Mouse (Mus musculus) embryonic facial prominence, embryonic 13.5 days (tissue): ENCODE results near the gene E130114P18Rik. TPM values are rescaled to one million over a fixed set of nuclear protein-coding genes. Genes with fewer than 3 reads are reported as not detected.
A peak's percentile ranks its signal among the peaks of the same experiment; 100 is the strongest.

Source experiments
- ATAC-seq: fragments of 200-750 bp; cut with Nextera tagmentation; 2 replicates; pipeline ENCODE4 v1.8.0; 2017; ENCODE audit warnings: low read depth; ENCODE audit not compliant: insufficient number of reproducible peaks, insufficient read depth, low FRiP score, low TSS enrichment
- H3K27ac ChIP-seq: fragments of 300-500 bp; sonication (generic); 2 replicates; pipeline ENCODE4 v1.5.1; 2015; ENCODE audit warnings: moderate library complexity, mild to moderate bottlenecking, inconsistent platforms
- H3K27me3 ChIP-seq: fragments of 300-500 bp; sonication (generic); 2 replicates; pipeline ENCODE4 v1.6.1; 2015; ENCODE audit warnings: mild to moderate bottlenecking, inconsistent platforms
- H3K36me3 ChIP-seq: fragments of 300-500 bp; sonication (generic); 2 replicates; pipeline ENCODE4 v1.6.1; 2015; ENCODE audit warnings: mild to moderate bottlenecking, inconsistent platforms
- H3K4me1 ChIP-seq: fragments of 300-500 bp; sonication (generic); 2 replicates; pipeline ENCODE4 v1.6.1; 2015; ENCODE audit warnings: inconsistent platforms
- H3K4me2 ChIP-seq: fragments of 300-500 bp; sonication (generic); 2 replicates; pipeline ENCODE4 v1.6.1; 2015; ENCODE audit warnings: moderate library complexity, mild to moderate bottlenecking, inconsistent platforms
- H3K4me3 ChIP-seq: fragments of 300-500 bp; sonication (generic); 2 replicates; pipeline ENCODE4 v1.5.1; 2015; ENCODE audit warnings: mild to moderate bottlenecking, inconsistent platforms
- H3K9ac ChIP-seq: fragments of 300-500 bp; sonication (generic); 2 replicates; pipeline ENCODE4 v1.6.1; 2015; ENCODE audit warnings: mild to moderate bottlenecking, inconsistent platforms
- H3K9me3 ChIP-seq: fragments of 300-500 bp; sonication (generic); 2 replicates; pipeline ENCODE4 v1.6.1; 2016; ENCODE audit warnings: inconsistent platforms
- WGBS: fragments of 180-500 bp; shearing (Covaris S2); methylation state at CpG from one replicate; pipeline ENCODE4 v1.1.7; 2015; ENCODE audit warnings: mixed read lengths; 5-methylcytosine and 5-hydroxymethylcytosine counted together
- polyA plus RNA-seq: library from polyadenylated mRNA; unstranded; fragments of >200 nt; fragmentation: Nextera tagmentation; extraction: Ambion mirVana; gene quantifications from 2 replicates; pipeline ENCODE4 v1.2.1, GENCODE M21; 2015

The E130114P18Rik gene
- polyA plus RNA-seq, 1 experiment from 2014 or later = 5.0 TPM

DNA sequence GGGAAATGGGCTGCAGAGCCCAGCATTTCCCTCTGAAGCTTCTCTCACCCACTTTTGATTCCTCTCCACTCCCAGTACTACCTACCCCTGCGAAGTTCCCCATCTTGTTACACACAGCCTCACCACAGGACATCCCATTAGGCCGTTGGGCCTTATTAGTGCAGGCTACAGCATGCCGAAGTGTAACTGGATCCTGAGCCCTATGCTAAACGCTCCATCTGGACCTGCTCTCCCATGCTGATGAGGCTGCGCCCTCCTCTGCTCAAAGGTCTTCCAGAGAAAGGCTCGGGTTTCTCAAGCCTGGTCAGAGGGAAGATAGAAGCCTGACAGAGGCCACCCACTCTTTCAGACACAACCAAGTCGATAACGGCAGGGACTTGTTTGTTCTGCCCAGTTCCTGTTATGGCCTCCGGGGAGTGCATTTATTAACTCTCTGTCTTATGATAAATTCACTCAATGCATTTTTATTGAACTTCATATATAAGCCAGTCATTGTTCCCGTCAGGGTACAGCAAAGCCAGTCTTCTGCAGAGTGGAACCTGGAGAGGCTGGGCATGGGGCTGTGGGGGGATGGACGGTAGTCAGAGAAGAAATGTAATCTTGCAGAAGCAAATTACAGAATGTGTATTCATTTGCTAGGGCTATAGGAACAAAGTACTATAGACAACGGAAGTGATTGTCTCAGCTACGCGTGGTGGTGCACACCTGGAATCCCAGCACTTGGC, 148.8 kb downstream of the E130114P18Rik start:
- WGBS = 16% methylated on average over 14 of the region's 14 CpGs
- H3K4me2 ChIP-seq = peak overlapping the region; percentile 24
- peak; percentile 81 for ATAC-seq
- H3K9ac ChIP-seq = peak overlapping the region; percentile 32; the same call in 1 of the 2 replicates
- no peak overlapping the region for H3K4me3 ChIP-seq
- H3K9me3 ChIP-seq = no peaks in the 10 kb centered on the region
- no peaks in the 10 kb centered on the region for H3K36me3 ChIP-seq
- peaks cover 16% of the 10 kb centered on the region; the same call in 1 of the 2 replicates for H3K27me3 ChIP-seq
- H3K27ac ChIP-seq = peak overlapping the region; percentile 60; the same call in 1 of the 2 replicates
- peaks cover 40% of the 10 kb centered on the region for H3K4me1 ChIP-seq

DNA sequence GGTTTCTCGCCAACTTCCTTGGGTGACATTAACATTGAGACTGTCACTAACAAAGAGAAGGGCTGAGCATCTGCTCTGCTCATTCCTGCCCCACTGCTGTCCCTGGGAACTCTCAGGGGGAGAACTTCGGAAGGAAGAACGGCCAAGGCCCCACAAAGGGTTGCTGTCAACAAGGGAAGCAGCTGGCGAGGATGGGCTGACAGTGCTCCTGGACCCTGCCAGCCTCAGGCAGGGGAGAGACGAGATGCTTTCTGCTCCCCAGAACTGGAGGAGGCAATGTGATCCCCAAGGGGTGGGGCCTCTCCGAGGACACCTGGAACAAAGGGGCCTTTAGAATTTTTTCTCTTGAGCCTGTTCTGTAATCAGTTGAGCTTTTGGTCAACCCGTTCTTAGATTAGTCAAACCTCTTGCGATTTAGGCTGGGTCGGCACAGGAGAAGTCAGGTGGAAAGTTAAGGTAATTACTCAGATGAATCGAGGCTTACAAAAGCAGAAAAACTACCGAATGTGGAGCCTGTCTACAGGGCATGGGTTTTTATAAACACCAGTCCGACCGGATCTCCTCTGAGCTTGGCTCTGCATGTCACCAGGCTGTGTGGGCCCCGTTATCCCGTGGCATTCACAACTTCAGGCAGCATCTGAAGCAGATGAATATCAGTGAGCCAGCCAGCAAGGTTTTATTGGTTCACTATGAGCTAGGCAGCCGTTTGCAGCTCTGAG, 151.7 kb downstream of the E130114P18Rik start:
- WGBS = 11% methylated on average over 16 of the region's 16 CpGs
- Histone ChIP-seq H3K4me2 (peak overlapping the region; percentile 11), H3K27ac (peak overlapping the region; percentile 48; the same call in 1 of the 2 replicates), H3K27me3 (peaks cover 16% of the 10 kb centered on the region; the same call in 1 of the 2 replicates), H3K4me3 (no peak overlapping the region), H3K36me3 (no peaks in the 10 kb centered on the region), H3K4me1 (peaks cover 40% of the 10 kb centered on the region), H3K9me3 (no peaks in the 10 kb centered on the region), H3K9ac (no peak overlapping the region)
- no peak for ATAC-seq

DNA sequence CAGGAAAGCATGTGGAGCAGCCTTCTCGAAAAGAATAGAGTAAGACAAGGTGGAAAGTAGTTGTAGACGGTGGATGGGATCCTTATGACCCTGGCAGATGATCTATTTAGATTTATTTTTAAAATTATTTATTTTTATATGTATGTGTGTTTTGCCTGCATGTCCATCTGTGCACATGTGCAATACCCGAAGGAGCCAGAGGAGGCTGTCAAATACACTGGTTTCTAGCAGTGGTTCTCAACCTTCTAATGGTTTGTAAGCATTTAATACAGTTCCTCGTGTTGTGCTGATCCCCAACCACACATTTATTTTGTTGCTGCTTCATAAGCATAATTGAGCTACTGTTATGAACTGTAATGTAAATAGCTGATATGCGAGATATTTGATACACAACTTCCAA, 154.7 kb downstream of the E130114P18Rik start:
- Histone ChIP-seq H3K27ac (no peak overlapping the region), H3K27me3 (peaks cover 12% of the 10 kb centered on the region; the same call in 1 of the 2 replicates), H3K9ac (no peak overlapping the region), H3K9me3 (no peaks in the 10 kb centered on the region), H3K4me2 (no peak overlapping the region), H3K4me1 (peaks cover 31% of the 10 kb centered on the region), H3K36me3 (no peaks in the 10 kb centered on the region), H3K4me3 (no peak overlapping the region)
- 79% methylated on average over 5 of the region's 5 CpGs for WGBS
- no peak for ATAC-seq

DNA sequence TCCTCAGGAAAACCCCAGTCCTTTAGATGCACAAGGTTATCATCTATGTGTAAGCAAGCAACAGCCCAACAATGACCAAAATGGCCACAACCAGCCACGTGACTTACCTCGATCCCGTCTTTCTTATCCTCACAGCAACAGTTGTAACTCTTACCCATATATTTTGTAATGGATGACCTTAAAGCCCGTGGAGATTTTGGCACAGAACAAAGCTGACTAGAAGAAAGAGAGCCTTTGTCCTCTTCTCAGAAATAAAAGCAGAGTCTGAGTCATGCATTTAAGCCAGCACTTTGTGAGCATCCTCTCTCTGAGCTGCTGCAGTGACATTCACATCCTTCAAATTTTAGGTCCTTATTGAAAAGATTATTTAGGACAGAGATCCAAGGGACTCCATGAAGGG, 156.1 kb downstream of the E130114P18Rik start:
- ATAC-seq = no peak
- 74% methylated on average over 4 of the region's 4 CpGs for WGBS

DNA sequence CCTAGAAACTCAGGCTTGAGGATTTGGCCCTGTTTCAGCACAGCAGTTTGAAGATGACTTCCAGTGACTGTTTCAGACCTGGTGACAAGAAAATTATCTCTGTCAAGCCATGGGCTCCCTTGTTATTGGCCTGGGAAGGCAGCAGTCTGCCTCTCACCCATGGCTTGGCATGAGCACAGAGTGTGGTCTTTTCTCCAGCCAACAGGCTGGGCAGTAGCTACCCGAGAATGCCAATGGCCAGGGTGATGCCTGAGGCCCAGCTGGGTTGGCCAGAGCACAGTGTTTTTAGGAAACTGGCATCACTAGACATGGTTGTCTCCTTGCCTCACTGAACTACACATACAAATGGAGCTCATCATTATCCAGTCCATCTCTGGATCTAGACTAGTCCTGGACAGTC, 157.5 kb downstream of the E130114P18Rik start:
- Histone ChIP-seq H3K36me3 (no peaks in the 10 kb centered on the region), H3K4me1 (peaks cover 17% of the 10 kb centered on the region), H3K9ac (no peak overlapping the region), H3K27ac (no peak overlapping the region), H3K9me3 (no peaks in the 10 kb centered on the region), H3K4me3 (no peak overlapping the region), H3K27me3 (0 out of 2 replicates have a peak, but pooled peaks cover 5% of the 10 kb centered on the region), H3K4me2 (no peak overlapping the region)
- ATAC-seq = no peak
- WGBS = 78% methylated on average over 1 of the region's 1 CpGs

More for the DNA sequence above, 156.1 kb downstream of the E130114P18Rik start:
- H3K27me3 ChIP-seq = 0 out of 2 replicates have a peak, but pooled peaks cover 5% of the 10 kb centered on the region
- no peaks in the 10 kb centered on the region for H3K36me3 ChIP-seq
- peaks cover 30% of the 10 kb centered on the region for H3K4me1 ChIP-seq
- no peak overlapping the region for H3K9ac ChIP-seq
- no peaks in the 10 kb centered on the region for H3K9me3 ChIP-seq
- H3K4me2 ChIP-seq = no peak overlapping the region
- H3K4me3 ChIP-seq = no peak overlapping the region
- no peak overlapping the region for H3K27ac ChIP-seq

DNA sequence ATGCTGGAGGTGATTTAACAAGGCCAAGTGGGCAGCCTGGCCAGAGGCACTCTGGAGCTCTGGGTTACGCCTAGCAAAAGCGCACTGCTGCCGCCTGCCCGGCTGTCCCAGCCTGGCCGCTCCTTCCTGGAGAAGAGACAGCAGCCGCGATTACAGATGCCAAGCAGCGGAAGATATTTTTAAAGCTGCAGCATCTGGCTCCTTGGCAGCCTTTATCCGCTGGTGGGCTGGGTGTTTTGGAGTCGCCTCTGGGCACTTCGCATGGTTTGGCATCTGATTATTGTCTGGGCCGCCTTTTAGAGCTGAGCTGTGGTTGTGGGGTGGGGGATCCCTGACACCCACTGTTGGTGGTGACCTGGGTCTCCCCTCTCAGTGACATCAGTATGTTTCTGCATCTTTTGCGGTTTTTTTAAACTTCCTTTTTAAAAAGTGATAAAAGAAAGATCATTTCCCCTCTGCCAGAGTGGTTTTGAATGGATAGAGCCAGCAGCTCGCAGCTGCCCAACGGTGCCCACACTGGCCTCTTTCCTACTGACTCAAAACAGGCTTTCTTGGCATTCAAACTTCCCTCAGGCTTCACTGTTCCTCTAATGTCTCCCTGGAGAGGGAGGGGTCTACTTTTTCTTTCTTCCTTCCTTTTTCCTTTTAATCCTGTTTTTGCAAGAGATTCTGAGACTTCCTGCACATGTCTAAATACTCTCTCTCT, 159.1 kb downstream of the E130114P18Rik start:
- Histone ChIP-seq H3K4me3 (no peak overlapping the region), H3K27ac (peak overlapping the region; percentile 58; the same call in 1 of the 2 replicates), H3K4me2 (peak overlapping the region; percentile 31), H3K9me3 (no peaks in the 10 kb centered on the region), H3K9ac (0 out of 2 replicates have a peak overlapping the region, but pooled peaks have one; percentile 51), H3K27me3 (no peaks in the 10 kb centered on the region), H3K4me1 (peaks cover 14% of the 10 kb centered on the region), H3K36me3 (no peaks in the 10 kb centered on the region)
- no peak for ATAC-seq
- WGBS = 29% methylated on average over 15 of the region's 15 CpGs

DNA sequence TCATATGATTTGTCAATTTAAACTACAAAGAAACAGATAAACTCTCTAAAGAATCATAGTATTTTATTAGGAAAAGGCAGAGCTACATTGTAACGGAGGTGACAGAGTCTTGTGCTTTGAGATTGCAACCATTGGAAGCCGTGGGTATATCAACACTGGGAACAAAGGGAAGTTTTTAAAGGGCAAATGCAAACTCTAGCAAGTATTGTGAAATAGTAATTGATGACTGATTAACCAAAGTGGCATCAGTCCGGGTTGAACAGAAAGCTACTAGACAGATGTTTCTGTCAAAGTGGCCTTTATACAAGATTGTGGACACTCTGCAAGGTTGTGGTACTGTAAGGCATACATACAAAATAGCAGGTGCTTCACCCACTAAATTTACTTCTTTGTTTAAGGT, 162.8 kb downstream of the E130114P18Rik start:
- WGBS = 90% methylated on average over 3 of the region's 3 CpGs
- H3K36me3 ChIP-seq = no peaks in the 10 kb centered on the region

DNA sequence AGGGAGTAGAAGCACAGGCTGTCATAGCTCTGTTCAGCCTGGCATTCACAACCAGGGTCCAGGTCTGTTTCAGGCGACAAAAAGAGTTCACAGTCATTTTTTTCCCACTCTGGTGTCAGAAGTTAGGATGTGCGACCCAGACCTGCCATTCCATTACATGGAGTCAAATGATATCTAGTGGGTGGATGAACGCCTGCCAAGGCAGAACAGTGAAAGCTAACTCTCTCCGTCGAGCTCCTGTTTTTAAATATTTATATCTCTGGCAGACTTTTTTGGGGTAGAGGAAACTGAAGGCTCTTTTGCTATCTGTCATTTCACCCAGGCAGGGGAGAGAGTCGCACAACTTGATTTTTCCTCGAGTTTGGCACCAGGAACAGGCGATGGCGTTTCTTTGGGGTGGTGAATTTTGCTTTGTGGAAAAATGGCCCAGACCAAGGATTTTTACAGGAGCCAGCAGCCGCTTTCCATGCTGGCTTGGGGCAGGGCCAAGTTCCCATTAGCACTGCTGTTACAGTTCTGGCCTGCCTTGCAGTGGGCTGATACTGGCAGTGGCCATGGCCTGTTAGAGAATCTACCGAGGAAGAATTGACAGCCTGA, 166.5 kb downstream of the E130114P18Rik start:
- 55% methylated on average over 11 of the region's 11 CpGs for WGBS
- Histone ChIP-seq H3K27me3 (no peaks in the 10 kb centered on the region), H3K4me3 (no peak overlapping the region), H3K36me3 (no peaks in the 10 kb centered on the region), H3K27ac (peak overlapping the region; percentile 75), H3K4me1 (peaks cover 47% of the 10 kb centered on the region), H3K9me3 (no peaks in the 10 kb centered on the region), H3K9ac (0 out of 2 replicates have a peak overlapping the region, but pooled peaks have one; percentile 32), H3K4me2 (peak overlapping the region; percentile 33)
- 0 out of 2 replicates have a peak, but pooled peaks have one; percentile 67 for ATAC-seq

More for the DNA sequence above, 162.8 kb downstream of the E130114P18Rik start:
- Histone ChIP-seq H3K4me2 (no peak overlapping the region), H3K9me3 (no peaks in the 10 kb centered on the region), H3K27me3 (no peaks in the 10 kb centered on the region), H3K4me3 (no peak overlapping the region), H3K4me1 (peaks cover 36% of the 10 kb centered on the region), H3K27ac (no peak overlapping the region), H3K9ac (no peak overlapping the region)
- ATAC-seq = no peak

DNA sequence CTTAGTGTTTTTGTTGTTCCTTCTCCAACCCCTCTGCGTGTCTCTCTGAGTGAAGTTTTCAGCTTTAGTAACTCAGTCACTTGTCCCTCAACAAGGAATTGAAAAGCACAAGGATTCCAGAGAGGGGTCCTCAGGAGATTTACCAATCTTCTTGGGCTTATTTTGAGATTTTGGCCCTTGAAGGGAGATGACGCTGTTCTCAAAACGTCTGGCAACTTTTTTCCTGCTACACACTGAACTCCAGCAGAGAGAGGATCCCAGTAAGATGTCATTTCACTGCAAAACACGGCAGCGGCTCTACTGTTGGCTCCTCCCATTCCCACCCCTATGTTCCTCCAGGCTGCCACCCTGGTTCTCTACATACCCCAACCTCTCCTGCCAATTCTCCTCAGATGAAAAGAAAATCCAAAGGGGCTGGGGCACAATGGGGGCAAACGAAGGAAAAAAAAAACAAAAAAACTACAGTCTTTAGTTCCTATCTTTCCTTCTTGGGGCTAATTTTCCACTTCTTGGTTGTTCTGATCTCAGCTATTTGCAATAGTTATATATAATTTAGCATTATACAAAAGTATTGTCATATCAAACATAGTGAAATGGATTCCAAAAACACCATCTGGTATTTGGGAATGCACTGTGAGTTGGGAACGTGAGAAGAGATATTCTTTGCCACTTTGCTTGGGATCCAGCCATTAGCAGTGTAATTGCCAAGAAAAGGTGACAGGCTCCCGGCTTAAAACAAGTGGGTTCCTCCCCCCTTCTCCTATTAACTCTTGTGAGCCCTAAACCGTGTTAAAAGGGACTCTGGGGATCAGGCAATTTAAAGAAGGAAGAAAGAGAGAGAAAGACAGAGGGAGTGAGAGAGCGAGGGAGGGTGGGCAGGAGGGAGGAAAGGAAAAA, 167.8 kb downstream of the E130114P18Rik start:
- H3K4me2 ChIP-seq = no peak overlapping the region
- H3K9me3 ChIP-seq = no peaks in the 10 kb centered on the region
- no peak overlapping the region for H3K4me3 ChIP-seq
- no peaks in the 10 kb centered on the region for H3K36me3 ChIP-seq
- no peaks in the 10 kb centered on the region for H3K27me3 ChIP-seq
- no peak for ATAC-seq
- peaks cover 49% of the 10 kb centered on the region for H3K4me1 ChIP-seq
- 31% methylated on average over 10 of the region's 10 CpGs for WGBS
- H3K9ac ChIP-seq = no peak overlapping the region
- H3K27ac ChIP-seq = no peak overlapping the region

DNA sequence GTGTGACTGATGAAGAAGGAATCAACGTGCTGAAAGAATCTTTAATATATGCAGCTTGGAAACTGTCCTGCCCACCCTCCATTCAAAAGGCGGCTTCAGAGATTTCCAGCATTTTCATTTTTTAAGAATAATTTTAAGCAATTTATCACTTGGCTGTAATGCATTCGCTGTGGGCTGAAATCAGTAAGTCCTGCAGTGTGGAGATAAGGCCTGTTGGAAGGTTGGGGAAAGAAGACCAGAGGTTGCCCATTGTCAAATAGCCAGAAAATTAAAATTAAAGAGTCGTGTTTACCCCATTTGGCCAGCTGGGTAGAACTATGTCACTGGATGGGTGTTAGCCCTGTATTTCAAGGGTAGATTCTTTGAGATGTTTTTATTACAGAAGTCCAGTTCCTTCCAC, 168.5 kb downstream of the E130114P18Rik start:
- Histone ChIP-seq H3K27me3 (no peaks in the 10 kb centered on the region), H3K4me2 (no peak overlapping the region), H3K4me1 (peaks cover 49% of the 10 kb centered on the region), H3K9me3 (no peaks in the 10 kb centered on the region), H3K27ac (no peak overlapping the region), H3K36me3 (no peaks in the 10 kb centered on the region), H3K4me3 (no peak overlapping the region), H3K9ac (no peak overlapping the region)
- WGBS = 84% methylated on average over 4 of the region's 4 CpGs
- ATAC-seq = no peak
